Mouse (Mus musculus) liver, adult 2 months (tissue): Measurements from ENCODE around the gene Stxbp6.

Experiments
- CTCF ChIP-seq: fragments of 200-500 bp; IDR thresholded peaks from 2 replicates; pipeline ENCODE4 v1.5.1; 2011; ENCODE audit warnings: low read depth, low read length, control low read depth
- POLR2A ChIP-seq: fragments of 200-500 bp; IDR thresholded peaks from 2 replicates; pipeline ENCODE4 v1.6.1; 2011; ENCODE audit warnings: low read length, control low read depth; ENCODE audit not compliant: insufficient read depth; ENCODE audit errors: extremely low read depth

- TF ChIP-seq CTCF (no peak), POLR2A (no peak)
Measured at GRCm38 (mm10) chr12:45052860-45053259, 21.6 kb downstream of the Stxbp6 start.
